Mouse (Mus musculus): ENCODE results near the gene Akap6.

Gene Akap6

DNA sequence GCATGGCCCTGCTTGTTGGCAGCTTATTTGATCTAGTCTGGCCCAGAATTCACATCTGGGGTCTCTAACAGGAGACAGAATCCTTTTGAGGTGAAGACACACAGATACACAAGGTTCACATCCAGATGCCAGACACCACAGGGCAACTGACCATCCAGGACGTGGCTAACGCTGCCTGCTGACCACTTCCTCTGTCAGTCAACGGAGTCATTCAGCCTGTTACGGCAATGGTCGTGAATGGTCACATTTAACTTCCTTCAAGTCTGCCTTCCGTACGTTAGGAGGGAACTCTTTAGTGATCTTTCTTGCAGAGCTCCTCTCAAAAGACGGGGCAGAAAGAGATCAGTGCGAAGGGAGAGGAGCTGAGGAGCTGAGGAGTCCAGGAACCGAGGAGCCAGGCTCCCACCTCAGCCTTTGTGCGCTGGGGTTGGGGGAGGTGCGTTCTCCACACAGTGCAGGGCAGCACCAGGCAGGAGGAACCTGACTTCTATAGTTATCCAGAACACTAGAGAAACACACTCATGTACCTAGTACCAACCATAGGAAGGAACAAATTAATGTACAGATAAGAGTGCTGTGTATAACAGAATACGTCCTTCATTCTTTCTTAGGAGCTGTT is 209.4 kb downstream of the Akap6 start:
- no peak for DNase-seq (ENCODE audit: low spot score)

DNA sequence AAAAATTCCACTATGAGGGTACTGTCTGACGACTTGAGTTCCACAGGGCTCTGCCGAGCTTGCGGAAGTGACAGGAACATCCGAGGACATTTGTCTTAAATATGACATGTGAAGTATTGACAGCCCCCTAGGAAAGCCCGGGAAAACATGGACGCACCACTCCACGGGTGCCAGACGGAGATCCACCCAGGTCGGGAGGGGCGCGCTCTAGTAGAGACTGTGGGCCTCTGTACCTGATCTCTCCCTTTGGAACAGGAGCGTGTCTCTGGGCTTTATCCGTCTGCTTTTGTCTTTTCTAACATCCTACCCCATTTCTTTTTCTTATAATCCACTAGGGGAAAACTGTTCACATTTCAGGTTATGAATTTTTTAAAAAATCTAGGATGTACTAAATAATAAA is 211.2 kb downstream of the Akap6 start:
- DNase-seq (ENCODE audit: low spot score), result no peak

DNA sequence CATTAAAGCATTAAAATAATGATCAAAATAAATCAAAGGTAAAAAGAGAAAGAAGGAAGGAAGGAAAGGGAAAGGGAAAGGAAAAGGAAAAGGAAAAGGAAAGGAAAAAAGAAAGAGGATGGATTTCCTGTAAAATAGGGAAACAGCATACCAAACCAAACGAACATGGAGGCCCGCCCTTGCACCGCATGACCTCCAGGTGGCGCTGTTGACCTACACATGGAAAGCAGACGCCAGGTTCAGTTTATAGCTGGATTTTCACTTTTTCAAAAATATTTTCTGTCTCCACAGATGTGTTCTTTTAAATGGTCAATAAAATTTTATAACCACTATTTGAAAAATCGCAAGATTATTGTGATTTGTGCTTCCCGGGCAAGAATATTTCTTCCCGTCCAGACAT is 211.6 kb downstream of the Akap6 start:
- DNase-seq (ENCODE audit: low spot score), result peak; percentile 36

GRCm38 (mm10) chr12:52918939-52919338 is 219.8 kb downstream of the Akap6 start:
- DNase-seq (ENCODE audit: low spot score), result no peak

GRCm38 (mm10) chr12:52922510-52922909 is 223.3 kb downstream of the Akap6 start:
- DNase-seq (ENCODE audit: low spot score), result no peak

GRCm38 (mm10) chr12:52925448-52925847 is 226.3 kb downstream of the Akap6 start:
- no peak for DNase-seq (ENCODE audit: low spot score)

DNA sequence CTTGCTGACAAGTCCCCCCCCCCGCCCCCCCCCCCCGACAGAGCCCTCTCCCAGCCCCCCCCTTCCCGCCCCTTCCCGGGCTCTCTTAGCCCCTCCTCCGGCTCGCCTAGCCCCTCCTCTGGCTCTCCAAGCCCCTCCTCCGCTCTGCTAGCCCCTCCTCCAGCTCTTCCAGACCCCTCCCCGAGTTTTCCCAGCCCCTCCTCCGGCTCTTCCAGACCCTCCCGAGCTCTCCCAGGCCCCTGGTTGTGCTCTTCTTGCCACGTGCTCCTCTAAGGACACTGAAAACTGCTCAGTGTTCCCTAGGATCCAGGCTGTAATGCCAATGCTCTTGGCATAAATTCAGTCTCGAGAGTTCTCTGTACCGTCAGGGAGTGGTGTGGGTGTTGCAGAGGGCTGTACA is 234.6 kb downstream of the Akap6 start:
- no peak for DNase-seq (ENCODE audit: low spot score)

GRCm38 (mm10) chr12:52934989-52935388 is 235.8 kb downstream of the Akap6 start:
- DNase-seq (ENCODE audit: low spot score), result no peak

DNA sequence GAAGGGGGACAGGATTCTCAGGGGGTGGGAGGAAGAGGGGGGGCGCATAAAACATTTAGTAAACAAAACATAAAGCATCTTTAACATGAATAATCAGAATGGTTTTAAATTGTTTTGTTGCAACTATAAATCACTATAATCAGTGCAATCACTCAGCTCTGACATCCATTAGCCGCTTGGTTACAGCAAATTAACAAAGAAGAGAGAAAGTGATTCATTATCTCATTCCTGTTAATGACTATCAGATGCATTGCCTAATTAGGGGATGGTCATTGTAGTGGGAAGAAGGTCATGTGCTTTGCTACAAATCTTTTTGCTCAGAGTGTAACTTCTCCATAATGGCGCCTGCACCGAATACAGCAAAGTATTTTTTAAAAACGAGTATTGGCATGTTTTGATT is 239.6 kb downstream of the Akap6 start:
- no peak for DNase-seq (ENCODE audit: low spot score)

- DNase-seq (ENCODE audit: low spot score), result no peak
Observed at GRCm38 (mm10) chr12:52939324-52939946, 240.3 kb downstream of the Akap6 start.

DNA sequence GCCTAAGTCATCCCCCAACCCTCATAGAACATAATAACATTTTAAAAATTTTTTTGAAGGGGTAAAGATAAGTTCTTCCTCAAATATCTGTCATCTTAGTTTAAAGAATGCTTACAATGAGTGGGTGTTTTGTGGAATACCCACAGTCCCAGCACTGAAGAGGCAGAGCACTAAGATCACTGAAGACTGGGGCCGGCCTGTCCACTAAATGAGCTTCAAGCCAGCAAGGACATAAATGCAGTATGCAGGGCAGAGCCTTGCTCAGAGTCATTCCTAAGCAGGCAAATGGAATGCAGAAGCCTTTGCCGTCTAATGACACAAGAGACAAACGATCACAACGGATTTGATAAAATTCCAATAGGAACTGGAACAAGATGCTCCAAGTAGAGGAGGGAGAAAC is 242.8 kb downstream of the Akap6 start:
- DNase-seq (ENCODE audit: low spot score), result no peak

DNA sequence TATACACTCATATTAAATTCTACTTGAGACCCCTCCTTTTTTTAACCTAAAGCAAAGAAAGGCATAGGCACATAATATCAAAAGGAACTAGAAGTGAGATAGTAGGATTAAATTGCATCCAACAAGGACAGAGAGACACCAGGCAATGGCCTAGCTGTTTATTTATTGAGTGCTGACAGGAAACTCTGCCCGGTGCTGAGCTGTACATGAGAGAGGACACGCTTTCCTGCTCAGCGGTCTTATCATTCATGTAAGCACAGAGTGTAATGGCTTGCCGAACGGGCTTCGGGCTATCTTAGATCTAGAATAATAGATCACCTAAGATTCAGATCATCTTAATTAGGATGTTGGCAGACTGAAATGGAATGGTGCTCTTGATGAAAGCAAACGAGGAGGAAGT is 245.1 kb downstream of the Akap6 start:
- DNase-seq (ENCODE audit: low spot score), result no peak

DNA sequence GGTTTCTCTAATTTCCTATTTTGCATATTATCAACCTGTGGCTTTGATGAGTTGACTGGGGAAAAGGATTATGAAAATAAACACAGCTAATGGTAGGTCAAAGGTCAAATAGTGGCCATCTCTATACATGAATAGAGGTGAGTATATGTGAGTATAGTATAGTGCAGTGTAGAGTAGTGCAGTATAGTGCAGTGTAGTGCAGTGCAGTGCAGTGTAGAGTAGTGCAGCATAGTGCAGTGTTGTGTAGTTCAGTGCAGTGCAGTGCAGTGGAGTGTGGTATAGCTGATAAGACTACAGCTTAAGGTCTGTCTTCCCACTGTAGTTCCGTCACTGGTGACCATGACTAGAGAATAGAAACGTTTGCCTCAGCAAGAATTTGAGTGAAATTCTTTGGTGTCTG is 245.8 kb downstream of the Akap6 start:
- no peak for DNase-seq (ENCODE audit: low spot score)

- DNase-seq (ENCODE audit: low spot score), result no peak
Observed at GRCm38 (mm10) chr12:52950660-52951059, 251.5 kb downstream of the Akap6 start.

- DNase-seq (ENCODE audit: low spot score), result no peak
Observed at GRCm38 (mm10) chr12:52957587-52957986, 258.4 kb downstream of the Akap6 start.

- no peak for DNase-seq (ENCODE audit: low spot score)
Observed at GRCm38 (mm10) chr12:52957994-52958393, 258.8 kb downstream of the Akap6 start.

- no peak for DNase-seq (ENCODE audit: low spot score)
Observed at GRCm38 (mm10) chr12:52991745-52992144, 292.6 kb downstream of the Akap6 start.

DNA sequence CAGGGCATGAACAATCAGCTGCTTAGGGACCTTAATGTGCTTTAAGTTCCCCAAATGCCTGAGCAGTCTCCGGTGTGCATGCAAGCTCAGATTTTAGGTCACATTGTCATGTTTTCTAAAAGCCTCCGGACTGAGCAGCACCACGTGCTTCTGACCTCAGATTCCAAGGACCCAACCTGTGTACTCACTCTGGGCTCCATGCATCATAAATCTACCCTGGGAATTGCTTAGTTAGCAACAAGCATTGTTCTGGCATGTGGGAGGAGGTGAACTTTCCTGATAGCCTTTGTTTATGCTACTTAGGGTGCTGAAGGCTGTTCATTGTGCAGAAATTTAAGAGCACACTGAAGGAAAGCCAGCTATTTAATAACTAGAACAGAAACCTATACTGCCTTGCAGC is 313.2 kb downstream of the Akap6 start:
- DNase-seq (ENCODE audit: low spot score), result no peak

- DNase-seq (ENCODE audit: low spot score), result no peak
Observed at GRCm38 (mm10) chr12:53014539-53014938, 315.4 kb downstream of the Akap6 start.

DNA sequence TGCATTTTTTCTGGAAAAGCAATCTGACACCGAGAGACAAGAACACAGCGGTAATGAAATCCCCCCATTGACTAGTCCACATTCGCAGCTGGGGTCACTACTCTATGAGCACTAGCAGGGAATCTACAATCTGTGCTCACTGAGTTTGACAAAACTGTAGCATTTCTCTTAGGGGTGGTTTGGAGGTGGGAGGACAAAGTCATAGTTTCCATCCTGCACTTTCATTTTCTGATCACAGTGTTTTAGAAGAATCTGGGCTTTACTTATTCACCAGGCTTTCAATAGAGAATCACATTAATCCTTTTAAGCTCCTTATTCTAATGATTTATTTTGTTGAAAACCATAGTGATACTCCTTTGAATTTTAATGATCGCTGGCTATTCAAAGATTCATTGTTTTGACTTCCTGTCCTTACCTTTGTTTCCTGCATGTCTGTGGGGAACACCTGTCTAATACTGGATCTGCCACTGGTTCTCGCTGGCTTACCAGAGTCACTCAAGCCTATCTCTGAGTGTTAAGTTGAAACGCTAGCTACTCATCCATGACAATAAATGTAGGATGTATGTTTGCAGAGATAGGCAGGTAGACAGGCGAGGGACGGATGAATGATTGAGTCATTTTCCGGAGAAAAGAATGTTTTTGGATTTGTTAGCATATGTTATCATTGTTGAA is 325.5 kb downstream of the Akap6 start:
- no peak for DNase-seq (ENCODE audit: low spot score)

GRCm38 (mm10) chr12:53027308-53027707 is 328.1 kb downstream of the Akap6 start:
- no peak for DNase-seq (ENCODE audit: low spot score)

GRCm38 (mm10) chr12:53028926-53029325 is 329.7 kb downstream of the Akap6 start:
- no peak for DNase-seq (ENCODE audit: low spot score)

GRCm38 (mm10) chr12:53029910-53030309 is 330.7 kb downstream of the Akap6 start:
- DNase-seq (ENCODE audit: low spot score), result no peak

DNA sequence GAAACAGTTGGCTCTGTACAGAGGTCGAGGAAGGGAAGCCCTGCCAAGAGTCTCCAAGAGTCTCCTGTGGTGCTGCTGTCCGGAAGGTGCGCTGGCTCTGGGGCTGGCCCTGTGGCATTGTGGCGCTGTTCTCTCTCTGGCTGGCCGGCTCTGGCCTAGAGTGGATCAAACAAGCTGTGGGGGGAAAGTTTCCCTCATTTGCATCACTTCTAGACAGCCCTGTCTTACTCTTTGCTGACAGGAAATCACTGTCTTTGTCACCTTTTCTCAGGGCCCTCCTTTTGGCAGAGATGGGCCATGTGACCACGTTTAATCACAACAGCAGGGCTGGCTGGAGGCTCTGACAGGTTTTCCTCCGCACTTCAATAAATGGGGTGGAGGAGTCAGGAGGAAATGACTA is 333.6 kb downstream of the Akap6 start:
- no peak for DNase-seq (ENCODE audit: low spot score)
